22 mouse cellular contexts compared by ENCODE assay signal in genomic region chr11:84101182-84101581, GRCm38 (mm10). TPM values are rescaled to one million over a fixed set of nuclear protein-coding genes. Genes with fewer than 3 reads are reported as not detected.
DNase-seq lines count a peak whose midpoint lies in the region; ATAC-seq and TF ChIP-seq lines count a peak whose summit lies in the region.
"Had no signal": no experiment of that assay in that cellular context is flagged by ENCODE, and none has a peak within 500 bp of the region (broad histone marks: within the 10 kb centered on the region; RNA-seq: fewer than 3 reads in every experiment).

No protein-coding gene starts in this region.

- TF ChIP-seq EP300 in stomach, postnatal 0 days (optimal IDR thresholded peaks at IDR 0.05), result no peak

- peaks cover 81% of the 10 kb centered on the region for H3K36me3 ChIP-seq in forebrain, embryonic 12.5 days (replicated peaks)
- H3K36me3 ChIP-seq in forebrain, embryonic 11.5 days (ENCODE audit: control insufficient read depth, insufficient read depth, low read length), result peaks cover 2% of the 10 kb centered on the region; the same call in 1 of the 2 replicates
- peaks cover 48% of the 10 kb centered on the region for H3K36me3 ChIP-seq in intestine, postnatal 0 days (ENCODE audit: control insufficient read depth, insufficient read depth)
- 0 out of 2 replicates have a peak, but pooled peaks cover 3% of the 10 kb centered on the region for H3K36me3 ChIP-seq in intestine, embryonic 16.5 days (ENCODE audit: control insufficient read depth, insufficient read depth, low read length)
- H3K36me3 ChIP-seq in stomach, postnatal 0 days (ENCODE audit: control insufficient read depth, insufficient read depth, low read length), result peaks cover 13% of the 10 kb centered on the region

- no peaks in the 10 kb centered on the region for H3K9me3 ChIP-seq in forebrain, embryonic 12.5 days
- H3K9me3 ChIP-seq in forebrain, embryonic 11.5 days (ENCODE audit: control insufficient read depth, low read length), result no peaks in the 10 kb centered on the region
- H3K9me3 ChIP-seq in intestine, postnatal 0 days (ENCODE audit: control insufficient read depth), result no peaks in the 10 kb centered on the region
- no peaks in the 10 kb centered on the region for H3K9me3 ChIP-seq in intestine, embryonic 16.5 days (ENCODE audit: control insufficient read depth, low read length)
- no peaks in the 10 kb centered on the region for H3K9me3 ChIP-seq in stomach, postnatal 0 days (ENCODE audit: control insufficient read depth, low read length)
- H3K9me3 ChIP-seq: heart, embryonic 10.5 days; hindbrain, embryonic 10.5 days; liver, embryonic 12.5 days had no signal

- no peaks in the 10 kb centered on the region for H3K27me3 ChIP-seq in forebrain, embryonic 12.5 days
- H3K27me3 ChIP-seq in forebrain, embryonic 11.5 days (ENCODE audit: control insufficient read depth, insufficient read depth, low read length), result no peaks in the 10 kb centered on the region
- H3K27me3 ChIP-seq in intestine, postnatal 0 days (replicated peaks; ENCODE audit: control insufficient read depth, insufficient read depth, low read length), result no peaks in the 10 kb centered on the region
- H3K27me3 ChIP-seq in intestine, embryonic 16.5 days (replicated peaks; ENCODE audit: control insufficient read depth, insufficient read depth, low read length), result no peaks in the 10 kb centered on the region
- no peaks in the 10 kb centered on the region for H3K27me3 ChIP-seq in stomach, postnatal 0 days (ENCODE audit: control insufficient read depth, insufficient read depth, low read length)
- H3K27me3 ChIP-seq: liver, embryonic 12.5 days had no signal

- peaks cover 5% of the 10 kb centered on the region for H3K4me1 ChIP-seq in forebrain, embryonic 12.5 days
- no peaks in the 10 kb centered on the region for H3K4me1 ChIP-seq in forebrain, embryonic 11.5 days (replicated peaks; ENCODE audit: control insufficient read depth, insufficient read depth, low read length)
- H3K4me1 ChIP-seq in intestine, postnatal 0 days (replicated peaks; ENCODE audit: control insufficient read depth, insufficient read depth, low read length), result no peaks in the 10 kb centered on the region
- H3K4me1 ChIP-seq in intestine, embryonic 16.5 days (ENCODE audit: control insufficient read depth, insufficient read depth, low read length), result no peaks in the 10 kb centered on the region
- no peaks in the 10 kb centered on the region for H3K4me1 ChIP-seq in stomach, postnatal 0 days (replicated peaks; ENCODE audit: control insufficient read depth, insufficient read depth)
- H3K4me1 ChIP-seq: heart, embryonic 10.5 days; hindbrain, embryonic 10.5 days; liver, embryonic 12.5 days had no signal

- 0 out of 2 replicates have a peak overlapping the region, but pooled peaks have one; percentile 20 for H3K27ac ChIP-seq in forebrain, embryonic 12.5 days
- no peak overlapping the region for H3K27ac ChIP-seq in forebrain, embryonic 11.5 days (ENCODE audit: low read depth, low read length)
- H3K27ac ChIP-seq in intestine, postnatal 0 days (ENCODE audit: low read depth, low read length), result no peak overlapping the region
- H3K27ac ChIP-seq in intestine, embryonic 16.5 days (ENCODE audit: low read length), result no peak overlapping the region
- no peak overlapping the region for H3K27ac ChIP-seq in stomach, postnatal 0 days (replicated peaks)
- H3K27ac ChIP-seq: heart, embryonic 10.5 days; hindbrain, embryonic 10.5 days; left cerebral cortex, adult 2 months; liver, embryonic 12.5 days had no signal

- H3K4me3 ChIP-seq in forebrain, embryonic 12.5 days (replicated peaks), result no peak overlapping the region
- H3K4me3 ChIP-seq in forebrain, embryonic 11.5 days (ENCODE audit: low read depth, low read length), result no peak overlapping the region
- H3K4me3 ChIP-seq in intestine, postnatal 0 days (ENCODE audit: low read depth, low read length), result no peak overlapping the region
- no peak overlapping the region for H3K4me3 ChIP-seq in intestine, embryonic 16.5 days (ENCODE audit: low read length)
- no peak overlapping the region for H3K4me3 ChIP-seq in stomach, postnatal 0 days (ENCODE audit: low read depth, low read length)
- H3K4me3 ChIP-seq: heart, embryonic 10.5 days; hindbrain, embryonic 10.5 days; left cerebral cortex, adult 2 months; liver, embryonic 12.5 days had no signal

- no peak overlapping the region for H3K4me2 ChIP-seq in forebrain, embryonic 12.5 days
- H3K4me2 ChIP-seq in forebrain, embryonic 11.5 days (ENCODE audit: low read depth, low read length, severe bottlenecking), result no peak overlapping the region
- no peak overlapping the region for H3K4me2 ChIP-seq in intestine, postnatal 0 days (replicated peaks; ENCODE audit: low read depth)
- no peak overlapping the region for H3K4me2 ChIP-seq in intestine, embryonic 16.5 days (ENCODE audit: low read depth, low read length)
- no peak overlapping the region for H3K4me2 ChIP-seq in stomach, postnatal 0 days (replicated peaks; ENCODE audit: low read depth)
- H3K4me2 ChIP-seq: liver, embryonic 12.5 days had no signal

- no peak for DNase-seq in forebrain, embryonic 11.5 days (ENCODE audit: low spot score)
- DNase-seq in retina, postnatal 1 day, result peak; percentile 21
- DNase-seq in retina, embryonic 14.5 days (ENCODE audit: low spot score), result no peak
- no peak for DNase-seq in stomach, postnatal 0 days (ENCODE audit: low spot score)
- DNase-seq: B cell, adult 2 months; embryo, embryonic 11 days; kidney, adult 8-10 months; kidney, postnatal 25 days; layer of hippocampus, adult 9-11 months; left cerebral cortex, postnatal 4 days; lung, postnatal 4 days; right cerebral cortex, adult 18-20 months; thymus, postnatal 25 days had no signal

- ATAC-seq in forebrain, embryonic 12.5 days (ENCODE audit: low FRiP score), result no peak; the same call in 1 of the 2 replicates
- no peak for ATAC-seq in forebrain, embryonic 11.5 days (replicated peaks; ENCODE audit: low FRiP score)
- peak; percentile 36; the same call in 1 of the 2 replicates for ATAC-seq in intestine, postnatal 0 days
- ATAC-seq in intestine, embryonic 16.5 days, result no peak
- ATAC-seq in stomach, postnatal 0 days (ENCODE audit: low FRiP score, low TSS enrichment), result 0 out of 2 replicates have a peak, but pooled peaks have one; percentile 32
- no peak for ATAC-seq in monocyte, adult 5-6 weeks (replicated peaks; ENCODE audit: insufficient number of reproducible peaks, low FRiP score, low TSS enrichment, poor library complexity, severe bottlenecking)
- ATAC-seq: forebrain, embryonic 16.5 days; liver, embryonic 12.5 days had no signal

- no peak for TF ChIP-seq CTCF in intestine, postnatal 0 days (IDR thresholded peaks at IDR 0.05; ENCODE audit: low read depth)
- no peak for TF ChIP-seq CTCF in stomach, postnatal 0 days (IDR thresholded peaks at IDR 0.05; ENCODE audit: low read depth)

- H3K9ac ChIP-seq in forebrain, embryonic 12.5 days, result no peak overlapping the region
- no peak overlapping the region for H3K9ac ChIP-seq in forebrain, embryonic 11.5 days (ENCODE audit: low read length)
- no peak overlapping the region for H3K9ac ChIP-seq in intestine, postnatal 0 days (ENCODE audit: low read depth, low read length)
- H3K9ac ChIP-seq in intestine, embryonic 16.5 days (ENCODE audit: low read depth, low read length), result no peak overlapping the region
- no peak overlapping the region for H3K9ac ChIP-seq in stomach, postnatal 0 days (ENCODE audit: low read length)
- H3K9ac ChIP-seq: liver, embryonic 12.5 days had no signal

RNA-seq across cellular contexts. Expression of gene Tada2a, which starts 28.2 kb away (rescaled TPM):
- 36.9 and 37.4 TPM in 2 replicates for polyA plus RNA-seq in forebrain, embryonic 12.5 days (2016; fragmentation: Nextera tagmentation; extraction: Ambion mirVana)
- 41.7 and 42.8 TPM in 2 replicates for polyA plus RNA-seq in forebrain, embryonic 11.5 days (2014; fragmentation: Nextera tagmentation; extraction: Ambion mirVana)
- 8.3 and 9.8 TPM in 2 replicates for polyA plus RNA-seq in intestine, postnatal 0 days (2015; fragmentation: Nextera tagmentation; extraction: Ambion mirVana)
- 20.9 and 23.2 TPM in 2 replicates for polyA plus RNA-seq in intestine, embryonic 16.5 days (2015; fragmentation: Nextera tagmentation; extraction: Ambion mirVana)
- polyA plus RNA-seq in stomach, postnatal 0 days (2015; fragmentation: Nextera tagmentation; extraction: Ambion mirVana), result 12.5 and 13.2 TPM in 2 replicates
- 6.5 to 9.9 TPM (median 7.2 TPM) in 3 replicates for total RNA-seq in monocyte, adult 5-6 weeks (2017)

RNA-seq across cellular contexts. Expression of gene Acaca, which starts 28.3 kb away (rescaled TPM):
- polyA plus RNA-seq in forebrain, embryonic 12.5 days (2016; fragmentation: Nextera tagmentation; extraction: Ambion mirVana), result 35.6 and 38.6 TPM in 2 replicates
- 32.1 and 37.2 TPM in 2 replicates for polyA plus RNA-seq in forebrain, embryonic 11.5 days (2014; fragmentation: Nextera tagmentation; extraction: Ambion mirVana)
- polyA plus RNA-seq in intestine, postnatal 0 days (2015; fragmentation: Nextera tagmentation; extraction: Ambion mirVana), result 2.5 and 3.1 TPM in 2 replicates
- polyA plus RNA-seq in intestine, embryonic 16.5 days (2015; fragmentation: Nextera tagmentation; extraction: Ambion mirVana), result 8.3 and 8.5 TPM in 2 replicates
- polyA plus RNA-seq in stomach, postnatal 0 days (2015; fragmentation: Nextera tagmentation; extraction: Ambion mirVana), result 4.5 TPM in 2 replicates
- 14.3 to 40.4 TPM (median 28.7 TPM) in 3 replicates for total RNA-seq in monocyte, adult 5-6 weeks (2017)

RNA-seq across cellular contexts. Expression of gene Dusp14, which starts 32.1 kb away (rescaled TPM):
- polyA plus RNA-seq in forebrain, embryonic 12.5 days (2016; fragmentation: Nextera tagmentation; extraction: Ambion mirVana), result 19.9 and 20.6 TPM in 2 replicates
- polyA plus RNA-seq in forebrain, embryonic 11.5 days (2014; fragmentation: Nextera tagmentation; extraction: Ambion mirVana), result 12.8 and 17.8 TPM in 2 replicates
- polyA plus RNA-seq in intestine, postnatal 0 days (2015; fragmentation: Nextera tagmentation; extraction: Ambion mirVana), result 27.6 and 28.0 TPM in 2 replicates
- polyA plus RNA-seq in intestine, embryonic 16.5 days (2015; fragmentation: Nextera tagmentation; extraction: Ambion mirVana), result 17.3 and 18.3 TPM in 2 replicates
- polyA plus RNA-seq in stomach, postnatal 0 days (2015; fragmentation: Nextera tagmentation; extraction: Ambion mirVana), result 118 and 130 TPM in 2 replicates
- 0.76 to 1.6 TPM in 2 of 3 replicates, not detected in the other for total RNA-seq in monocyte, adult 5-6 weeks (2017)

Comparison
In these comparisons a context has a peak if more than half of its experiments do, and no peak if none do; other contexts are left out.
1. ATAC-seq: peak in intestine, postnatal 0 days (single experiment) and stomach, postnatal 0 days (single experiment); none in forebrain, embryonic 12.5 days (single experiment), forebrain, embryonic 11.5 days (single experiment), intestine, embryonic 16.5 days (single experiment) and monocyte, adult 5-6 weeks (single experiment).